Mouse (Mus musculus) embryo, embryonic 9.5 days (tissue): ENCODE data around the gene Rgs10.

ENCODE experiments used
- DNase-seq: peaks from one replicate; pipeline ENCODE4 v3.0.0-alpha.2; 2017; ENCODE audit errors: extremely low spot score

Gene Rgs10

GRCm38 (mm10) chr7:128417930-128418779 lies at the start of gene Rgs10:
TSS of gene Rgs10 (minus strand) at chr7:128418758.
- DNase-seq, result peak; percentile 66

DNA sequence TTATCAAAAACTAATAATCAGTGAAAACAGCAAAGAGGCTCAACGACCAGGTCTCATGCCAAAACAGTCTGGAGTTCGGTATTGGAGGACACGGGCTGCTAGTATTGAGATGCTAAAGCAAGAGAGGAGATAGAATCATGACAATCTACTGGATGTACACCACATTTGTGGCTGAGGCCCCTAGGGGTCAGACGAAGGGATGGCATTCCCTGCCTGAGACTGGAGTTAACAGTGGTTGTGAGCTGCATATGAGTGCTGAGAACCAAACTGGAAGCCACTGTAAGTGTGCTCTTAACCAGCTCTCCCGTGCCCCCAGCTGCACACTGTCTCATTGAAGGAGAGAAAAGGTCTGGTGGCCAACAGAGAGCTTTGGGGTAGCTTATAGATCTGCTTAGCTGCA lies 43.8 kb upstream of the Rgs10 start:
- peak; percentile 33 for DNase-seq

DNA sequence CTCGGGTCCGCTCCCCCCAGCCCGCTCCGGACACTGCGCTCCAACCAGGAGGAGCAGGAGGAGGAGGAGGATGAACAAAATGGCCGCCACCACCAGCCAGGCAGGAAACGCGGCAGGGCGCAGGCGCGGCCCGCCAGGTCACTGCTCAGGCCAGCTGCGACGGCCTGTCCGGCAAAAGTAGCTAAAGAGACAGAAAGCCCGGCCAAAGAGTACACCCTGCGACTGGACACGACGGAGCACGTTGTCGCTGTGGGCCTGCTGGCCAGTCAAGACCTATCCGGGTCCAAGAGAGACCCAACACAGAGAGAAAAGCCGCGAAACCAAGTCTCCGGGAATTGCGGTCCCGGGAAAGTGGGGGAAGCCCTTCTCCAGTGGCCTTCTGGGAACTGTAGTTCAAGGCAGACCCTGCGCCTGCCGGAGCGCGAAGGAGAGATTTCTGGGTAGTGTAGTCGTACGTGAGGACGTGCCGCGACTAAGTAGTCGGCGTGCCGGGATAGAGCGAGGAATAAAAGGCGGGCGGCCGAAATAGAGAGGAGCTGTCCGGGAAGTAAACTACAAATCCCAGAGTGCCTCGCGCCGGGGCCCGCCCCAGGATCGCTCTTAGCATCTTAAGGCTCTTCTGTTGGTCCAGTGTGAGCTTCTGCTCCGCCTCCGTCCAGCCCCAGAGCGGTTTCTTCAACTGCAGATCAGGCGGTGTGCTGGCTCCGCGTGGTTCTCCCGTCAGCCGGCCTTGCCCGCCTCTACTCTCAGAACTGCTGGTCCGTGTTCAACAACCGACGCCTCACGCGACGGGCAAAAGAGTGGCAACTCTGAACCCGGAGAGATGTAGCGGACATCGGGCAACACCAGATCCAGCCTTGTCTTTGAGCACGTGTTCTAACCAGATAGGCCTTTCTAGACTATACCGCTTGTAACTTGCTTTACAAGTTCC lies 43.0 kb upstream of the Rgs10 start, which contains the start of gene Tial1:
Gene Tial1, minus strand, starts transcription at position 433 of the 931 bp plus-strand sequence.
- DNase-seq, result peak; percentile 97

DNA sequence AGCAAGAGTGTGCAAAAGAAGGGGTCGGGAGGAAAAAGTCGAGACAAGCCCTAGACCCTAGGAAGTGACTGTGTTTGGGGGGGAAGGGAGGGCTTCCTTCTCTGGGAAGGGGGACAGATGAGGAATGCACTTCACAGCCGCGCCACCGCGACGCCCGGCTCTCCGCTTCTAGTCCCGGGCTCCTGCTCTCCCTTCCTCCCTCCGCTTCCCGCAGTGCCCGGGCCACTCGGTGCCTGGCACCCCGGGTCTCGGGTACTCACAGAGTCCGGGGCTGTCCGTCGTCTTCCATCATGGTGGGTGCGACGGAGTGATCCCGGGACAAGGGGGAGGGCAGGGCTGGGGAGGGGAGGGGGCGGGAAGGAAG lies 42.3 kb upstream of the Rgs10 start:
- no peak for DNase-seq

- no peak for DNase-seq
Measured at GRCm38 (mm10) chr7:128460131-128460864, 41.7 kb upstream of the Rgs10 start.

DNA sequence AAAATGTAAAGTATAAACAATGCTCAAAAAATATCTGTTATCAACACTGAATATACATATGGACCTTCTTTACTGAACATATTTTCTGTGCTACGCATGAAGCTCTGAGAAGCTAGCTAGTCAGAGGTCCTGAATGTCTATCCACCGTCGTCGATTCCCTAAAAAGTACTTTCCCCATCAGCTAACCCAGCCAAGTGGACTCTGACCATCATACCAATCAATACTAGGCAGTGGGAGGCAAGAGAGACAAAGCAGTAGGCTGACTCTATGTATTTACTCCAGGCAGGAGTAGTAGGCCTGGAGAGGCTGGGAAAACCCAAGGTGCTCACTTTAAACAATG lies 41.2 kb upstream of the Rgs10 start:
- no peak for DNase-seq

DNA sequence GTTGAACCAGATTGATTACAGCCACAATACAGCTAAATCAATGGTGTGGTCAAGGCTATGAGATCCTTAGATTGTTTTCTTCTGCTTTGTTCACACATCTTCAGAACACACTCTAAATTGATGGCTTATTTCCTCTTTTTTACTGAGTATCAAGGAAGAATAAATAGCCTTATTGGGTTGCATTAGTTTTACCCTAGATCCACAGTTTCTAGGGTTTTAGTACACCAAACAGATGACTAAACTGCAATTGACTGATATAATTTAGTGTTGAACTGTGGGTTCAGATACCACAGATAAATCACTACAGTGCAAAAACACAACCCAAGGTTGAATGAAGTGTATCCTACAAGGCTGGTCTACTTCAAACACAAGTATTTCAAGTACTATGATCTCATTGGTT lies 39.5 kb upstream of the Rgs10 start:
- no peak for DNase-seq

DNA sequence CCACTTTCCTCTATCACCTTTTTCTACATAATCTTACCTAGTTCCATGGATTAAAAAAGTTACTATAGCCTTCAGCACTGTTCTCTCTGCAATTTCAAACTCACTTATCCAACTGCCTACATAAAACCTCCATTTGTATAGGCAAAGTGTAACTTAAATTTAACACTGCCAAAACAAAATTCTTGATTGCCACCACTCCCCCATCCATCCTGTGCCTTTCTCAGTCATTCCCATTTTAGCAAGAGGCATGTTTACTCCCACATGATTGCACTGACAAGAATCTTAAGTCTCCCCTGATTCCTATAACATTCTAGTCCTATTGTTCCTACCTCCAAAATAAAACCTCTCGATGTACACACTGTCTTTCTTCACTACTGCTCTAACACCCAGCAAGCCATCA lies 34.2 kb upstream of the Rgs10 start:
- no peak for DNase-seq

- DNase-seq, result no peak
Measured at GRCm38 (mm10) chr7:128440584-128440983, 22.0 kb upstream of the Rgs10 start.

- no peak for DNase-seq
Measured at GRCm38 (mm10) chr7:128439251-128439650, 20.7 kb upstream of the Rgs10 start.

DNA sequence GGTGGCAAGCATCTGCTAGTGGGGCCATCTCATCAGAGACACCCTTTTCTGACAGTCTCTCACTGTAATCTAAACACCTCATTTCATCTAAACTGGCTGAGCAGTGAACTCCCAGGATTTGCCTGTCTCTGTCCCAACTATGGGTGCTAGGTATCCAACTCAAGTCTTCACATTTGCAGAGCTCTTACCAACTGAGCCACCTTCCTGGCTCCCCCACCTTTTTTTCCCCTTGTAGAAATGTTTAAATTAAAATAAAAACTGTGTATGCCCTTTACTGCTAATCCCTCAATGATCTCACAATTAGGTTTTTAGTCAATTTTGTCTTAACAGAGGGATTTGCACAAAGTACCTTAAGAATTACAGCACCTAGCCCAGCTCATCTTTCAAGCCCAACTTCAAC lies 19.6 kb upstream of the Rgs10 start:
- no peak for DNase-seq

GRCm38 (mm10) chr7:128433213-128433612 lies 14.7 kb upstream of the Rgs10 start:
- DNase-seq, result no peak

DNA sequence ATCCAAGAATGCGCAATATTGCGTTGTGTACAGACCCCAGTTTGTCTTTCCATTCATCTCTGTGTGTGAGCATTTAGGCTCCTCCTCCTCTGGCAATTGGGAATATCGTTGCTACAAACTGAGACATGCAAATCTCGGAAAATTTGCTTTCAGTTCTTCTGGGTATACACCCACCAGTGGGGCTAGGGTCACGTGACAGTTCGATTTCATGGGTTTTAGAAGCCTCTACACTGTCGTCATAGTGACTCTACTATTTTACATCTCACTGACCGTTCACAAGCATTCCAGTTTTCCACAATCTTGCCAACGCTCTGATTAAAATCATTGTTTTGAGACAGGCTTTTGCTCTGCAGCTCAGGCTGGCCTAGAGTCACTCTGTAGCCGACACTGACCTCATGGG lies 14.0 kb upstream of the Rgs10 start:
- no peak for DNase-seq

DNA sequence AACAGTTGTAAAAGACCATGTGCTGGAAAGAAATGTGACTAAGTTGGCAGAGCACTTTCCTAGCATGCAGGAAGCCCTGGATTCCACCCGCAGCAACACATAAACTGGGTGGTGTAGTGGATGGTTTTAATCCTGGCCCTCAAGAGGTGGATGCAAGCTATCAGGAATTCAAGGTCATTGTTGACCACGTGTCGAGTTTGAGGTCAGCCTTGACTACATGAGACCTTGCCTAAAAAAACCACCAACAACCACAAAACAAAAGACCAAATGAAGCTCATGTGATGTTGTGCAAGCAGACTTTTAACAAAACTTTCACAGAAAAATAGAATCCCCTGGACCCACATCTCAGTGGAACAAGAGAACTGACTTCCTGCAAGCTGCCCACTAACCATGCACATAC lies 3.9 kb upstream of the Rgs10 start:
- DNase-seq, result no peak

- no peak for DNase-seq
Measured at GRCm38 (mm10) chr7:128421701-128422100, 3.1 kb upstream of the Rgs10 start.

DNA sequence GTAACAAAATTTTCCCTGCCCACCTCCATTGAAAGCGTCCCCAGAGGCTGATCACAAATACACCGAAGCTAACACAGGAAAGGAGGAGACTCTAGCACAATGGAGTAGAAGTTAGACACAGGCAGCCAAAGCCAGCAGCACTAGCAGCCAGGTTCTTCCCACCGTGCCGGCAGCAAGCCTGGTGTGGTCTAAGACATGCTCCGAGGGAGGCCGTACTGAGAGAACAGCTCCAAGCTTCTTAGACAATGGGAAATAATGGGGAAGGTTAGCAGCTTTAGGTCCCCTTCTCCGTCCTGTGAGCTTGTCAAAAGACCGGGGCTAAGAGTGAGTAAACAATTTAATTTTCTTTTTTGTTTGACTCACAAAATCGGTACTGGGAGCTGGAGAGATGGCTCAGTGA lies 1.1 kb upstream of the Rgs10 start:
- peak; percentile 17 for DNase-seq

- peak; percentile 63 for DNase-seq
Measured at GRCm38 (mm10) chr7:128417226-128417929, 1.2 kb downstream of the Rgs10 start.

DNA sequence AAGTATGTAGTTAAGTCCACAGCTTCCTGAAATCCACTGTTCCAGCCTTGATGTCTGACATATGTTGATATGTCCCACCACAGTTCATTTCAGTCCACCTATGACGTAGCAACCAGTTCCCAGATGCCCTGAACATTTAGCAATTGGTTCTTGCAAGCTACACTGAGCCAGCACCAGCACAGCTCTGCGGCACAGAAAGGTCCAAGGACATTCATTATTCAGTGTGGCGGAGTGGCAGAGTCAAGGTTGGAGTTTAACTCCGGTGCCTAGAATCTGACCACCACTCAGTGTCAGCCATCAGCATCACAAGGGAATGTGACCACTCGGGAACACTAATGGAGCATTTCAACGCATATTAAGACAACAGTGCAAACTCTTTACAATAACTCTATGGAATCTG lies 1.9 kb downstream of the Rgs10 start:
- no peak for DNase-seq

DNA sequence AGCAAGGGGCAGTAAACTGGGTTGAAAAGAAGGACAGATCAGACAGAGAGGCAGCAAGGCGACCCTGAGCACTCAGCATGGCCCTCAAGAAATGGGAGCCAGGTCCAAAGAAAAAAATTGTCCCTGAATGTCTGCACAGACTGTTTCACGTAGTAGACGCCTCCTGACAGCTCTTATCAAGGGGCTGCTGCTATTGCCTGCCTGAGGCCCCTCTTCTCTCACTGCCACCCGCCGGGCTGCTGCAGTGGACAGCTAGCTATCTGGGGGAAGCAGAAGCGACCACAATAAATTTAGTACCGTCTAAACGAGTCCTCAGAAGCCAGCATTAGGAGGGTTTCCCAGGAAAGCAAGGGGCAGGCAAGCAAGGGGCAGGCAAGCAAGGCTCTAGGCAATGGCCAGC lies 4.1 kb downstream of the Rgs10 start:
- DNase-seq, result no peak

GRCm38 (mm10) chr7:128412071-128412833 lies 6.3 kb downstream of the Rgs10 start:
- DNase-seq, result no peak
